Mouse (Mus musculus) bone marrow macrophage, adult 2 months (primary cell): ENCODE data around the gene Olfr611.
"Not testable (repeated sequence)": the region's sequence is repeated elsewhere in the genome, so short reads cannot be mapped to it uniquely, and the experiment has no call there.

Source experiments
- CTCF ChIP-seq: IDR thresholded peaks from 2 replicates; pipeline ENCODE4 v1.5.1; 2012; ENCODE audit warnings: low read depth, mild to moderate bottlenecking, low read length, moderate library complexity
- POLR2A ChIP-seq: IDR thresholded peaks from 2 replicates; pipeline ENCODE4 v1.6.1; 2012; ENCODE audit warnings: mild to moderate bottlenecking, low read depth, low read length, borderline replicate concordance

GRCm38 (mm10) chr7:103477106-103477505 is 43.5 kb downstream of the Olfr611 start:
- not testable (repeated sequence) for TF ChIP-seq CTCF, POLR2A
